Mouse (Mus musculus): ENCODE results near the gene Dchs1. TPM values are rescaled to one million over a fixed set of nuclear protein-coding genes. Genes with fewer than 3 reads are reported as not detected.

Dchs1 gene
- polyA plus RNA-seq, 1 experiment from 2014 or later: 21.0 TPM

DNA sequence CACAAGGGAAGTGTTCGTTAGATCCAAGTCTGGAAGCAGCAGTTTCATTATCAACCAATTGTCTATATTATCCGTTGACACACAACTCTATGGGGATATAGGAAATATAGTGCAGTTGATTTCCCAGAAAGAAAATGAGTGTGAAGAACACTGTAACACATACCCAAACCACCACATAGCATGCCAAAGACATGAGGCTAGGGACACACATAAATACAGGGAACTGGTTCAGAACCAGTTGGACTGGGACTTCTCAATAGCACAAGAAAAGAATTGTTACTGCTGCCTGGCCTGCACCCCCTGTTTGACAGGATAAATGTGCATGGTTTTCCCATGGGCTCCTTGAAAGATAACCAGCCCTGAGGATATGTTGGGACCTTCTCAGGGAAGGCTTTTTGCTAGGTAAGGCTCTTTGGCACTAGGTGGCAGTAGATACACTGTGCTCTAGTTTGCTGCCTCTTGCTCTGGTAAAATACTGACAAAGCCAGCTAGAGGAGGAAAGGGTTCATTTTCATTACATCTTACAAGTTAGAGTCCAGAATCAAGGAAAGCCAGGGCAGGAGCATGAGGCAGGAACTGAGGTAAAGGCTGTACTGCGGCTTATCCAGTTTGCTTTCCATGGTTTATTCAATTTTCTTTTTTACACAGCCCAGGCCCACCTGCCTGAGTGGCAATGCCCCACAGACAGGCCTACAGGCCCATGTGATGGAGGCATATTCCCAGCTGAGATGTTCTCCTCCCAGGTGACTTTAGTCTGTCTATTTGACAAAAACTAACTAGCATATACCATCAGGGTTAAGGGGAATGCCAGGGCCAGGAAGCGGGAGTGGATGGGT is 61.1 kb downstream of the Dchs1 start:
- H3K27me3 ChIP-seq: no peaks in the 10 kb centered on the region
- 81% methylated on average over 4 of the region's 4 CpGs for WGBS
- H3K4me2 ChIP-seq: no peak overlapping the region
- 0 out of 2 replicates have a peak overlapping the region, but pooled peaks have one; percentile 37 for H3K9ac ChIP-seq
- ATAC-seq (ENCODE audit: insufficient number of reproducible peaks, insufficient read depth, low FRiP score, low TSS enrichment, low read depth): no peak
- peaks cover 25% of the 10 kb centered on the region for H3K36me3 ChIP-seq
- H3K9me3 ChIP-seq: no peaks in the 10 kb centered on the region
- H3K4me1 ChIP-seq: no peaks in the 10 kb centered on the region
- H3K4me3 ChIP-seq: no peak overlapping the region
- H3K27ac ChIP-seq: no peak overlapping the region; the same call in 1 of the 2 replicates

DNA sequence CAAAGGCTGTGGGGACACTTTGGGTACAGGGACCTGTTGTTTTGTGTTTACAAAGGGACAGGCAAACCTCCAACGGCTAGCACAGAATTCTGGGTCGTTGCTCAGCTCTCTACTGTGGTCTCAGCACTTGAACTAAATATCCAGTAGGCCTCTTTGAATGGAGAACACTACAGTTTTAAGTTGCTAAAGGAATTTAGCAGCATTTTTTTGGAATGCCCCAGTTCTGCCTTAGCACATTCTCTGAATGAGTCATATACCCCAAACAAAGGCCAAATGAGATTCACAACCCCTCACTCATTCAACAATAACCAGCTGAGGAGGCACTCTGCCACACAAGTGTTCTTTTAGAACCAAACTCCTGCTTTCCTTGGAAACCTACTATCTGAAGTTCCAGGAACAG is 65.5 kb downstream of the Dchs1 start:
- Histone ChIP-seq H3K4me3 (no peak overlapping the region), H3K4me1 (no peaks in the 10 kb centered on the region), H3K36me3 (no peaks in the 10 kb centered on the region), H3K27me3 (no peaks in the 10 kb centered on the region), H3K27ac (no peak overlapping the region), H3K9me3 (no peaks in the 10 kb centered on the region), H3K4me2 (no peak overlapping the region), H3K9ac (no peak overlapping the region)
- WGBS: 78% methylated on average over 2 of the region's 2 CpGs
- no peak for ATAC-seq (ENCODE audit: insufficient number of reproducible peaks, insufficient read depth, low FRiP score, low TSS enrichment, low read depth)

DNA sequence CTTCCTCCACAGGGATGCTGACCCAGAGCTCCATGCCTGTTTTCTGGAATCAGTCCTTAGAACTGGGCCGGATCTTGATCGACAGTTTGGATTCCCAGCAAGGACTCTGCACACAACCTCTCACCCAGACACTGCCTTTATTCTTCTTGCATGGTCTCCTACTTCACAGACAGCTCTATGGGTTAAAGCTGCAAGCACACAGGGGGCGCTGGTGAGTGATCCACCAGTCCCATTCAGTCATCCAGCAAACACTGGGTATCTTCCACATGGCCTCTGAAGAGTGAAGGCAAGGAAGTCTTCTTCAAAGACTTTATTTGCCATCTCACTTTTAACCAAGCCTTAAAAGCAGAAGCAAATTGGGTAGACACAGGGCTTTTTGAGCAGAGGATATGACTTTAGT is 72.1 kb downstream of the Dchs1 start:
- 51% methylated on average over 3 of the region's 3 CpGs for WGBS
- no peak overlapping the region for H3K9ac ChIP-seq
- H3K9me3 ChIP-seq: no peaks in the 10 kb centered on the region
- no peak overlapping the region for H3K4me3 ChIP-seq
- H3K36me3 ChIP-seq: no peaks in the 10 kb centered on the region
- H3K27ac ChIP-seq: no peak overlapping the region
- H3K4me2 ChIP-seq: no peak overlapping the region
- no peaks in the 10 kb centered on the region for H3K27me3 ChIP-seq
- ATAC-seq (ENCODE audit: insufficient number of reproducible peaks, insufficient read depth, low FRiP score, low TSS enrichment, low read depth): no peak
- no peaks in the 10 kb centered on the region for H3K4me1 ChIP-seq

DNA sequence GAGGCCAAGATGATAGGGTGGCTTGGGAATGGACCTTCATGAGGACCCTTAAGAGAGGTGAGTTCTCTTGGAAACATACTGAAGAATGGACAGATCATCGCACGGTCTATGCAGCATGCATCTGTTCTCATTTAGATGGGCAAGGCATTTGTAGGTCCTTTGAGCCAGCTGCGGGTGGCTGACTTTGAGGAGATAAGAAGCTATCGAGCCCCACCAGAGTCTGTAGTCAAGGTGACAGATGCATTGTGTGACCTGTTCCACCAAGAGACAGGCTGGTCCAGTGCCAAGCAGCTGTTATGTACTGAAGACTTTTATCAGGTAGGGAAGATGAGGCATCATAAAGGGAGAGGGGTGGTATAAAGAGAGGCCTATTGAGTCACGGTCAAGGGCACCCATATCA is 78.7 kb downstream of the Dchs1 start:
- H3K4me3 ChIP-seq: no peak overlapping the region
- no peaks in the 10 kb centered on the region for H3K36me3 ChIP-seq
- no peak overlapping the region for H3K27ac ChIP-seq
- no peak overlapping the region for H3K4me2 ChIP-seq
- no peaks in the 10 kb centered on the region for H3K27me3 ChIP-seq
- no peaks in the 10 kb centered on the region for H3K4me1 ChIP-seq
- no peaks in the 10 kb centered on the region for H3K9me3 ChIP-seq
- H3K9ac ChIP-seq: no peak overlapping the region
- 91% methylated on average over 5 of the region's 5 CpGs for WGBS
- ATAC-seq (ENCODE audit: insufficient number of reproducible peaks, insufficient read depth, low FRiP score, low TSS enrichment, low read depth): no peak

DNA sequence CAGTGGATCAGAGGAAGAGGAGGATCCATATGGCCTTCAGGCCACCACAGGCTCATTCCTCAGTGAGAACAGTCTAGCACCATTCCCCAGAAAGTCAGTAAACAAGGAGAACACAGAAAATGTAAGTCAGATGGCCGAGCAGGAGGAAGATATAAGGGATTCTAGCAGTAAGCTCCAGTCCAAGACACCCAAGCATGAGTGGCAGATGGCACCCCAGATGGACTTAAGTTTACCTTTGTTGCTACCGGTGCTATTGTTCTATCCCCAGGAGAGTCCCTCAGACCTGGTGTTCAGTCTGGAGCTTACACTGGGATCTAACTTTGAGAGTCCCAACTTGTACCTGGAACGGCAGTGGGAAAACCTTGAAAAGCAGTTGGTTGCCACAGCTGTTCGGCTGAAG is 83.6 kb downstream of the Dchs1 start:
- Histone ChIP-seq H3K27me3 (no peaks in the 10 kb centered on the region), H3K36me3 (no peaks in the 10 kb centered on the region), H3K4me3 (no peak overlapping the region), H3K4me2 (no peak overlapping the region), H3K27ac (no peak overlapping the region), H3K9me3 (no peaks in the 10 kb centered on the region), H3K9ac (no peak overlapping the region), H3K4me1 (no peaks in the 10 kb centered on the region)
- WGBS: 83% methylated on average over 4 of the region's 4 CpGs
- no peak for ATAC-seq (ENCODE audit: insufficient number of reproducible peaks, insufficient read depth, low FRiP score, low TSS enrichment, low read depth)

DNA sequence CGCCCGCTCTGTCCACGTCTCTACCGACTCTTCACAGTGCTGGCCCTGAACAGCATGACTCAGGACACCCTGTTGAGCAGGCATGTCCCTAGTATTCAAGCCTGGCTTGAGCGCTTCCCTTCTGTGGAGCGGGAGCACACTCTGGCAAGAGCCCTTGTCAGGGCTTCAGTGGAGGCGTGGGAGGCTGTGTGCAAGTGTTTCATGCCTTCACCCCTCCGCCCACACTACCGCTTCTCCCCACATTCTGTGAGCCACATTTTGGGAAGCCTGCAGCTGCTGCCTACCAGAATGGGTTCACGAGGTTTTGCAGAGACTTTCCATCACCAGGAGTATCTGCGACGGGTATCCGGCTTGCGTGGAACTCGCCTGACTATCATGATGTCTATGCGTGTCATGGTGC is 84.3 kb downstream of the Dchs1 start:
- no peak overlapping the region for H3K4me2 ChIP-seq
- WGBS: 84% methylated on average over 16 of the region's 16 CpGs

More for the DNA sequence above, 84.3 kb downstream of the Dchs1 start:
- no peak overlapping the region for H3K4me3 ChIP-seq
- H3K9ac ChIP-seq: no peak overlapping the region
- no peaks in the 10 kb centered on the region for H3K4me1 ChIP-seq
- no peaks in the 10 kb centered on the region for H3K36me3 ChIP-seq
- no peaks in the 10 kb centered on the region for H3K9me3 ChIP-seq
- no peak for ATAC-seq (ENCODE audit: insufficient number of reproducible peaks, insufficient read depth, low FRiP score, low TSS enrichment, low read depth)
- H3K27me3 ChIP-seq: no peaks in the 10 kb centered on the region
- no peak overlapping the region for H3K27ac ChIP-seq

Other genes with a start within 250 kb of the Dchs1 start
- gene Smpd1, start 233.3 kb downstream of the Dchs1 start, polyA plus RNA-seq (2015; fragmentation: Nextera tagmentation; extraction: Ambion mirVana): 36.7 and 37.1 TPM in 2 replicates
- 59.9 and 62.3 TPM in 2 replicates for gene Apbb1, start 206.0 kb downstream of the Dchs1 start, polyA plus RNA-seq (2015; fragmentation: Nextera tagmentation; extraction: Ambion mirVana)
- gene Hpx, start 187.5 kb downstream of the Dchs1 start, polyA plus RNA-seq (2015; fragmentation: Nextera tagmentation; extraction: Ambion mirVana): 0.37 and 3.7 TPM in 2 replicates
- gene Trim3, start 154.1 kb downstream of the Dchs1 start, polyA plus RNA-seq (2015; fragmentation: Nextera tagmentation; extraction: Ambion mirVana): 41.3 and 49.1 TPM in 2 replicates
- gene Timm10b, start 147.6 kb downstream of the Dchs1 start, polyA plus RNA-seq (2015; fragmentation: Nextera tagmentation; extraction: Ambion mirVana): 161 and 178 TPM in 2 replicates
- gene Arfip2, start 147.2 kb downstream of the Dchs1 start, polyA plus RNA-seq (2015; fragmentation: Nextera tagmentation; extraction: Ambion mirVana): 81.4 and 85.5 TPM in 2 replicates
- gene Gm45799, start 147.1 kb downstream of the Dchs1 start, polyA plus RNA-seq (2015; fragmentation: Nextera tagmentation; extraction: Ambion mirVana): 32.4 and 35.2 TPM in 2 replicates
- 1.1 and 1.6 TPM in 2 replicates for gene Dnhd1, start 136.8 kb downstream of the Dchs1 start, polyA plus RNA-seq (2015; fragmentation: Nextera tagmentation; extraction: Ambion mirVana)
- 253 and 273 TPM in 2 replicates for gene Ilk, start 51.1 kb downstream of the Dchs1 start, polyA plus RNA-seq (2015; fragmentation: Nextera tagmentation; extraction: Ambion mirVana)
- gene Rrp8, start 50.3 kb downstream of the Dchs1 start, polyA plus RNA-seq (2015; fragmentation: Nextera tagmentation; extraction: Ambion mirVana): 43.4 and 48.9 TPM in 2 replicates
- gene Taf10, start 43.3 kb downstream of the Dchs1 start, polyA plus RNA-seq (2015; fragmentation: Nextera tagmentation; extraction: Ambion mirVana): 126 and 137 TPM in 2 replicates
- gene Tpp1, start 35.4 kb downstream of the Dchs1 start, polyA plus RNA-seq (2015; fragmentation: Nextera tagmentation; extraction: Ambion mirVana): 44.0 and 45.8 TPM in 2 replicates
- gene Mrpl17, start 23.4 kb upstream of the Dchs1 start, polyA plus RNA-seq (2015; fragmentation: Nextera tagmentation; extraction: Ambion mirVana): 321 and 381 TPM in 2 replicates
- gene Gm4070, start 166.3 kb upstream of the Dchs1 start, polyA plus RNA-seq (2015; fragmentation: Nextera tagmentation; extraction: Ambion mirVana): not detected in 2 replicates